Mouse (Mus musculus): ENCODE measurements at regions not wholly inside any gene's neighbourhood (a gene's known extent, or its start where the extent isn't known, plus 50 kb on each side); places are given as distances from the start of the nearest gene placed in this dataset.

DNA sequence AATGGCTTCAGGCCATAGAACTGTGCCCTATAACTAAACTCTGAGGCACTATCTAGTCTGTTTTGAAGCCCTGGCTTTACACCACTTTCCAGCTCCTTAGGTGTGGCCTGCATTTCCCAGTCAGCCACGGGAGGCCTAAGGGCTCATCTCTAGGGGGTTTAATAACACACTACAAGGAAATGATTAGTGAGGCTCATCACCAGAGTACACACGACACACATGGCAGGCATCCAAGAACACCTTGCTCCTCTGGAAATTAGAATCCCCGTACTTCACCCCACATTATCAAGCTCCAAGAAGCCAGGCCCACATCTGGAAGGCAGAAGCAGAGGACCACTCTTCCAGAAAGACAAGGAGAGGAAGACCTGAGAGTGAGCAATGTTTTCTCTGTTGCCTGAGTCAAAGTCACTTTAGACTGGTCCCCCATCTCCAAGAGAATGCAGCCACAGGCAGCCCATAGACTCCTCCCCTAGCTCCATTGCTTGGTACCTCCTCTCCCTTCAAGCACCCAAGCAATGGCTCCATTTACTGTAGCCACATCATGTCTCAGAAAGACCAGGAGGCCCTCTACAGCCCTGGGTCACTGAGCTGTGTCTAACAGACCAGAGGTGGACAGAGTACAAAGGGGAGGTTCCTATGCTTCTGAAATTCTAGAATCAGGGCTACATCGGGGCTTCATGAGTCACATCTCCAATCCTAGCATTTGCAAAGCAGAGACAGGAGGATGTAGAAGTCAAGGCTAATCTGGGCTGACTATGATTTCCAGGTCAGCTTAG is 204.0 kb upstream of the Spdye4c start:
- Histone ChIP-seq H3K36me3 (ENCODE audit: control insufficient read depth, insufficient read depth, low read length) (no peaks in the 10 kb centered on the region), H3K27me3 (ENCODE audit: control insufficient read depth, insufficient read depth, low read length) (no peaks in the 10 kb centered on the region), H3K27ac (ENCODE audit: control insufficient read depth, insufficient read depth, low read depth, low read length) (no peak overlapping the region), H3K4me1 (ENCODE audit: control insufficient read depth, insufficient read depth, low read length) (no peaks in the 10 kb centered on the region), H3K4me3 (ENCODE audit: control insufficient read depth, low read depth, low read length) (no peak overlapping the region)
- TF ChIP-seq CTCF (IDR thresholded peaks at IDR 0.05; ENCODE audit: control insufficient read depth, insufficient read depth, insufficient replicate concordance, low read depth, low read length) (no peak), POLR2A (IDR thresholded peaks at IDR 0.05; ENCODE audit: control insufficient read depth, low read depth, low read length) (no peak)

DNA sequence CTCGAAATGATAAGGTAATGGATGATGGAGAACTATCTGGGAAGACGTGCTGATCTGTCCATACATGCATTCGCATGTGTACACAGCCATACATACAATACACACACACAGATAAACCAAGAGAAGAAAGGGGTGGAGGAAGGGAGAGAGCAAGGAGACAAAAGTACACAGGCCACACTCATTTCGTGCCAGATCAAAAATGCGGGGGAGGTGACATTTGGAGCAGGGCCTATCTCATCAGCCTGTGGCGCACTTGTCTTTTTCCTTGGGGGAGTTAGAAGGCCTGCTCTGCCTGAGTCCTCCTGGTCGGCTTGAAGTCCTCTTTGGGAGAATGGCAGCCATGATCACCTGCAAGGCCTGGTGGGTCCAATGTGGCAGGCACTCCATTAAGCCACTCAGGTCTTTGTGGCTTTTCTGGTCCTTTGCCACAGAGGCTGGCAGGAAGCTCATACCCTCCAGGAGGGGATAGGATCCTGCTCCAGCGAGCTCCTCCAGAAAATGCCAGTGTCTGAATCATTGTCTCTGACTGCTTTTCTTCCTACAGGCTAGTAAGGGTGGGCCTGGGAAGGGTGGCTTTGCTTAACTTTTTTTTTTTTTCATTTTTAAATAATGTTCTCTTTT is 203.0 kb upstream of the Spdye4c start:
- no peak overlapping the region for H3K4me3 ChIP-seq (ENCODE audit: control insufficient read depth, low read depth, low read length)
- no peak overlapping the region for H3K27ac ChIP-seq (ENCODE audit: control insufficient read depth, insufficient read depth, low read depth, low read length)
- TF ChIP-seq POLR2A (IDR thresholded peaks at IDR 0.05; ENCODE audit: control insufficient read depth, low read depth, low read length) (no peak), CTCF (IDR thresholded peaks at IDR 0.05; ENCODE audit: control insufficient read depth, insufficient read depth, insufficient replicate concordance, low read depth, low read length) (no peak)
- no peaks in the 10 kb centered on the region for H3K4me1 ChIP-seq (ENCODE audit: control insufficient read depth, insufficient read depth, low read length)
- H3K36me3 ChIP-seq (ENCODE audit: control insufficient read depth, insufficient read depth, low read length) = no peaks in the 10 kb centered on the region
- no peaks in the 10 kb centered on the region for H3K27me3 ChIP-seq (ENCODE audit: control insufficient read depth, insufficient read depth, low read length)

DNA sequence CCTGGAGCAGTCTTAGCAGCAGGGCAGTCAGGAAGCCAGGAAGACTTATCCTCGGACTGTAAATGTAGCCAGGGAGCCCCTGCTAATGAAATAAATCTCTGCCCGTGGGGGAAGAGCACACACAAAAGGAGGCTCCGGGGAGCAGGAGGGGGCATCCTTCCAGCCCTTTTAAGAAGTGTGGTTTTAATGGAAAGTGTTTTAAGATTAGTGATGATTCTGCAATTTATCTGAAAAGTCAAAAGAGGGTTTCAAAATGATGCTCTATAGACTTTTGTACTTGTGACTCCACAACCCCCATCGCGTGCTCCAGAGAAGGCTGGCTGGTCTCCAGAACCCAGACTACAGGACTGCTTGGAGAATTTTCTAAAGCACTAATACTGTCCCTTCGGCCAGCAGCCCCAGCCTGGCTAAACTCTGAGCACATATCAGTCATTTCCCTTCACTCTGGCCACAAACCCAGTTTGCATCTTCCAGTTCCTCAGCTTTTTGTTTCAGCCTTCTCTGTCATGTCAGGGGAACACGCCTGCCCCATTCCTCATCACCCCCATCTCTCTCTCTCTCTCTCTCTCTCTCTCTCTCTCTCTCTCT is 202.0 kb upstream of the Spdye4c start:
- no peaks in the 10 kb centered on the region for H3K27me3 ChIP-seq (ENCODE audit: control insufficient read depth, insufficient read depth, low read length)
- H3K36me3 ChIP-seq (ENCODE audit: control insufficient read depth, insufficient read depth, low read length) = no peaks in the 10 kb centered on the region
- no peak overlapping the region for H3K4me3 ChIP-seq (ENCODE audit: control insufficient read depth, low read depth, low read length)
- TF ChIP-seq CTCF (IDR thresholded peaks at IDR 0.05; ENCODE audit: control insufficient read depth, insufficient read depth, insufficient replicate concordance, low read depth, low read length) (no peak), POLR2A (IDR thresholded peaks at IDR 0.05; ENCODE audit: control insufficient read depth, low read depth, low read length) (no peak)
- no peaks in the 10 kb centered on the region for H3K4me1 ChIP-seq (ENCODE audit: control insufficient read depth, insufficient read depth, low read length)
- no peak overlapping the region for H3K27ac ChIP-seq (ENCODE audit: control insufficient read depth, insufficient read depth, low read depth, low read length)

DNA sequence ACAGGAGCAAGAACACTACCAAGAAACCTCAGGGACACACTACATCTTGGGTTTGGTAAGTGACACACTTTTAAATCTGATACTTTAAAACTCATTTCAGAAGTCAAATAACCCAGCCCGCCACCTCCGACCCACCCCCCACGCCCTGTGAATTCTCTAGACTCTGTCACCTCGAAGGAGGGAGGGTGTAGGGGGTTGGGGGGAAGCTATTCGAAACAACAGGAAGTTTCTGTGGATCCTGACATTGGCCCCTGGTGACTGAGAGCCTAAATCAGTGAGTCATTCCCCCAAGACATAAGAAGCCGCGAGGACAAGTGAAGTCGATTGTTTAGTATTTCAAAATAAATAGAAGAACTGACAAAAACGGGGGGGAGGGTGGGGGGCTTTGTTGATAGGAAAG is 198.7 kb upstream of the Spdye4c start:
- Histone ChIP-seq H3K4me3 (ENCODE audit: control insufficient read depth, low read depth, low read length) (no peak overlapping the region; the same call in 1 of the 2 replicates), H3K27ac (ENCODE audit: control insufficient read depth, insufficient read depth, low read depth, low read length) (no peak overlapping the region), H3K36me3 (ENCODE audit: control insufficient read depth, insufficient read depth, low read length) (no peaks in the 10 kb centered on the region), H3K4me1 (ENCODE audit: control insufficient read depth, insufficient read depth, low read length) (no peaks in the 10 kb centered on the region), H3K27me3 (ENCODE audit: control insufficient read depth, insufficient read depth, low read length) (no peaks in the 10 kb centered on the region)
- no peak for TF ChIP-seq CTCF (IDR thresholded peaks at IDR 0.05; ENCODE audit: control insufficient read depth, insufficient read depth, insufficient replicate concordance, low read depth, low read length)
- no peak for TF ChIP-seq POLR2A (IDR thresholded peaks at IDR 0.05; ENCODE audit: control insufficient read depth, low read depth, low read length)

DNA sequence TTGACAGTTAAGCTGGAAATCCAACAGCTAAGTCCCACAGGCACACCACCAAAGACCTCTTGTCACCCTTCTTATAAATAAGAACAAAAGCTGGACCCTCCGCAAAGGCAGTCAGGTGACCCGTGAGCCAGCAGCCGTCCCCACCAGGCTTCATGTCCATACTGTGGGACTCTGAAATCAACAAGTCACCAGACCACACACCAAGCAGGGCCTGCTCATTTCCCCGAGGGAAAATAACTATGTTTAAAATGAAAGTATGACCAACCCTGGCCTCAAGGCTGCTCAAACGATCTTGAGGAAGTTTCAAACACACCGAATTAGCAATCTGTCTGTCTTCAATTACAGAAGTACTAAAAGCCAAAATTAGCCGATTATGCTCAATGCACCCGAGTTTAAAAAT is 197.6 kb upstream of the Spdye4c start:
- TF ChIP-seq CTCF (IDR thresholded peaks at IDR 0.05; ENCODE audit: control insufficient read depth, insufficient read depth, insufficient replicate concordance, low read depth, low read length) (no peak), POLR2A (IDR thresholded peaks at IDR 0.05; ENCODE audit: control insufficient read depth, low read depth, low read length) (no peak)
- Histone ChIP-seq H3K4me3 (ENCODE audit: control insufficient read depth, low read depth, low read length) (no peak overlapping the region), H3K36me3 (ENCODE audit: control insufficient read depth, insufficient read depth, low read length) (no peaks in the 10 kb centered on the region), H3K27me3 (ENCODE audit: control insufficient read depth, insufficient read depth, low read length) (no peaks in the 10 kb centered on the region), H3K27ac (ENCODE audit: control insufficient read depth, insufficient read depth, low read depth, low read length) (no peak overlapping the region), H3K4me1 (ENCODE audit: control insufficient read depth, insufficient read depth, low read length) (no peaks in the 10 kb centered on the region)

DNA sequence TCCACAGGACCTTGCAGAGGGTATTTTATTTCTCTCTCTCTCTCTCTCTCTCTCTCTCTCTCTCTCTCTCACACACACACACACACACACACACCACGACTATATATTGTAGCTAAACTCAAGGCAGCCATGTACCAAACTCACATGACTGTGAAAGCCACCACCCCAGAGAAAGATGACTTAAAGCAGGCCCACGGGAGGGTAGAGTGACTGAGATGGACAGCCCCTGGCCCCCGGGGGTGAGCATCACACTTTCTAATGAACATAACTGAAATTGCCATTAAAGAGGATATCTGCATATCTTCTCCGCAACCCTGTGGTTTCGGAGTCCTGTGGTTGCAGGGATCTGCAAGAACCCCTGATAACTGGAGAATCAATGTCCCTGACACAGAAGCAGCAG is 197.1 kb upstream of the Spdye4c start:
- H3K36me3 ChIP-seq (ENCODE audit: control insufficient read depth, insufficient read depth, low read length) = no peaks in the 10 kb centered on the region
- no peak overlapping the region for H3K27ac ChIP-seq (ENCODE audit: control insufficient read depth, insufficient read depth, low read depth, low read length)
- TF ChIP-seq POLR2A (IDR thresholded peaks at IDR 0.05; ENCODE audit: control insufficient read depth, low read depth, low read length) (no peak), CTCF (IDR thresholded peaks at IDR 0.05; ENCODE audit: control insufficient read depth, insufficient read depth, insufficient replicate concordance, low read depth, low read length) (no peak)
- H3K27me3 ChIP-seq (ENCODE audit: control insufficient read depth, insufficient read depth, low read length) = no peaks in the 10 kb centered on the region
- H3K4me1 ChIP-seq (ENCODE audit: control insufficient read depth, insufficient read depth, low read length) = no peaks in the 10 kb centered on the region
- no peak overlapping the region for H3K4me3 ChIP-seq (ENCODE audit: control insufficient read depth, low read depth, low read length)

DNA sequence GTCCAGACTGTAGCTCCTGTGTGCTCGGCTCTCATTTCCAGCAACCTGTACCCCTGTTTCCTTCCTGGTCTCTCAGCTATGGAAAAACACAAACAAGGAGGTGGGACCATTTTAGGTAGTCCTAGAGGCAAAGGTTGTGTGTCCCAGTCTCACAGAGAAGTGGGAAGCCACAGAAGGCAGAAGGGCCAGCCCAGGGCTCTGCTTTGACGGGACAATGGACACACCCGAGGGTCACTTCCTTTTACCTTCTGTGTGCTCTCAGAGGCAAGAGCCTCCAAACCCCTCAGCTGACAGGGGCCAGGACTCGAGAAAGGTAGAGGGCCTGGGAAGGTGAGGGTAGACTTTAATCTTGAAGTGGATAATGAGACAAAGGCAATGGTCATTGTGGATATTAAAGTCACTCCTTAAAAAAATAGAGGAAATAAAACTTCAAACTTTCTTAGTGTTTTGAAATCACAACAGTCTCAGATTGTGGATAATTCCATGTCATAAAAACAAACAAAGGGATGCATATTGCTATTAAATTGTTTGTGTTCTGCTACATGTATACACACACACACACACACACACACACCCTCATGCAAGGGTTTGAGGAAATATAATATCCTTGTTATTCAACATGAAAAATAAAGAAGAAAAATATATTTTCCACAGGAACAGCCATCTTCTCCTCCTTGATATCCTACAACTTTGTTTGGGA is 195.6 kb upstream of the Spdye4c start:
- no peak overlapping the region for H3K27ac ChIP-seq (ENCODE audit: control insufficient read depth, insufficient read depth, low read depth, low read length)
- H3K4me1 ChIP-seq (ENCODE audit: control insufficient read depth, insufficient read depth, low read length) = no peaks in the 10 kb centered on the region
- H3K4me3 ChIP-seq (ENCODE audit: control insufficient read depth, low read depth, low read length) = no peak overlapping the region
- H3K36me3 ChIP-seq (ENCODE audit: control insufficient read depth, insufficient read depth, low read length) = no peaks in the 10 kb centered on the region
- TF ChIP-seq CTCF (IDR thresholded peaks at IDR 0.05; ENCODE audit: control insufficient read depth, insufficient read depth, insufficient replicate concordance, low read depth, low read length) (no peak), POLR2A (IDR thresholded peaks at IDR 0.05; ENCODE audit: control insufficient read depth, low read depth, low read length) (no peak)
- H3K27me3 ChIP-seq (ENCODE audit: control insufficient read depth, insufficient read depth, low read length) = no peaks in the 10 kb centered on the region
